Mouse (Mus musculus): ENCODE data around the gene Atp2b1. TPM values are rescaled to one million over a fixed set of nuclear protein-coding genes. Genes with fewer than 3 reads are reported as not detected.

Gene Atp2b1
- total RNA-seq (2023), result 100 to 1,000 TPM; 127 to 144 TPM

GRCm38 (mm10) chr10:98913961-98914809 is at the start of gene Atp2b1:
Atp2b1 (plus strand) TSS chr10:98914406.

Other genes starting within 250 kb of the Atp2b1 start
- gene Poc1b, start 192.6 kb downstream of the Atp2b1 start, total RNA-seq (2023), result 10 to 100 TPM; 10.4 TPM
- 1 to 10 TPM; 6.8 to 8.8 TPM for gene Galnt4, start 193.8 kb downstream of the Atp2b1 start, total RNA-seq (2023)
- gene Phxr2, start 211.9 kb downstream of the Atp2b1 start, total RNA-seq (2023), result not detected